Mouse (Mus musculus) bone marrow macrophage, adult 2 months (primary cell): ENCODE measurements around the gene Tie1. TPM values are rescaled to one million over a fixed set of nuclear protein-coding genes. Genes with fewer than 3 reads are reported as not detected.

ENCODE experiments used
- H3K27ac ChIP-seq: 2 replicates; pipeline ENCODE4 v1.5.1; 2012; ENCODE audit warnings: low read depth, low read length; ENCODE audit not compliant: insufficient read depth
- H3K4me1 ChIP-seq: 2 replicates; pipeline ENCODE4 v1.6.1; 2012; ENCODE audit warnings: low read length; ENCODE audit not compliant: control insufficient read depth, insufficient read depth
- H3K4me3 ChIP-seq: 2 replicates; pipeline ENCODE4 v1.5.1; 2012; ENCODE audit warnings: mild to moderate bottlenecking, low read length, moderate library complexity; ENCODE audit not compliant: insufficient read depth
- CTCF ChIP-seq: IDR thresholded peaks from 2 replicates; pipeline ENCODE4 v1.5.1; 2012; ENCODE audit warnings: low read depth, mild to moderate bottlenecking, low read length, moderate library complexity
- POLR2A ChIP-seq: IDR thresholded peaks from 2 replicates; pipeline ENCODE4 v1.6.1; 2012; ENCODE audit warnings: mild to moderate bottlenecking, low read depth, low read length, borderline replicate concordance
- polyA plus RNA-seq: library from polyadenylated mRNA; stranded (reverse); fragments of >200 nt; gene quantifications from 2 replicates; pipeline ENCODE4 v1.2.4, GENCODE M21; 2012; ENCODE audit not compliant: missing spikeins, insufficient read depth, insufficient read length

The Tie1 gene
- polyA plus RNA-seq, 1 experiment = not detected

- H3K4me1 ChIP-seq = peaks cover 32% of the 10 kb centered on the region
- no peak overlapping the region for H3K4me3 ChIP-seq
- TF ChIP-seq CTCF (no peak), POLR2A (no peak)
- H3K27ac ChIP-seq = no peak overlapping the region
Observed at GRCm38 (mm10) chr4:118424541-118425160, 65.2 kb downstream of the Tie1 start.

- H3K27ac ChIP-seq = no peak overlapping the region
- TF ChIP-seq POLR2A (no peak), CTCF (no peak)
- peaks cover 30% of the 10 kb centered on the region for H3K4me1 ChIP-seq
- no peak overlapping the region for H3K4me3 ChIP-seq
Observed at GRCm38 (mm10) chr4:118421384-118421783, 68.5 kb downstream of the Tie1 start.

Other genes with a start within 250 kb of the Tie1 start
- 0.25 TPM in 1 of 2 replicates, not detected in the other for gene Ptprf, start 198.7 kb downstream of the Tie1 start, polyA plus RNA-seq
- 14.1 and 15.9 TPM in 2 replicates for gene Szt2, start 80.8 kb downstream of the Tie1 start, polyA plus RNA-seq
- gene Med8, start 80.7 kb downstream of the Tie1 start, polyA plus RNA-seq = 57.3 and 61.5 TPM in 2 replicates
- gene Elovl1, start 62.0 kb downstream of the Tie1 start, polyA plus RNA-seq = 101 and 117 TPM in 2 replicates
- 24.9 and 25.5 TPM in 2 replicates for gene Cdc20, start 52.7 kb downstream of the Tie1 start, polyA plus RNA-seq
- gene Mpl, start 32.5 kb downstream of the Tie1 start, polyA plus RNA-seq = not detected in 2 replicates
- not detected in 2 replicates for gene 2610528J11Rik, start 36.9 kb upstream of the Tie1 start, polyA plus RNA-seq
- not detected in 2 replicates for gene Tmem125, start 54.0 kb upstream of the Tie1 start, polyA plus RNA-seq
- gene Cfap57, start 130.7 kb upstream of the Tie1 start, polyA plus RNA-seq = not detected in 2 replicates
- 27.3 and 36.7 TPM in 2 replicates for gene Ebna1bp2, start 130.7 kb upstream of the Tie1 start, polyA plus RNA-seq
- not detected in 2 replicates for gene Olfr62, start 168.9 kb upstream of the Tie1 start, polyA plus RNA-seq
- not detected in 2 replicates for gene Olfr1342, start 202.7 kb upstream of the Tie1 start, polyA plus RNA-seq
- gene Olfr1341, start 213.5 kb upstream of the Tie1 start, polyA plus RNA-seq = not detected in 2 replicates
- 0.16 and 0.24 TPM in 2 replicates for gene Olfr1340, start 230.1 kb upstream of the Tie1 start, polyA plus RNA-seq
- gene Olfr1339, start 242.1 kb upstream of the Tie1 start, polyA plus RNA-seq = not detected in 2 replicates